Mouse (Mus musculus): ENCODE results near the gene F830045P16Rik. TPM values are rescaled to one million over a fixed set of nuclear protein-coding genes. Genes with fewer than 3 reads are reported as not detected.

Gene F830045P16Rik
- total and polyA plus RNA-seq, 2 experiments from 2014 or later, result not detected

DNA sequence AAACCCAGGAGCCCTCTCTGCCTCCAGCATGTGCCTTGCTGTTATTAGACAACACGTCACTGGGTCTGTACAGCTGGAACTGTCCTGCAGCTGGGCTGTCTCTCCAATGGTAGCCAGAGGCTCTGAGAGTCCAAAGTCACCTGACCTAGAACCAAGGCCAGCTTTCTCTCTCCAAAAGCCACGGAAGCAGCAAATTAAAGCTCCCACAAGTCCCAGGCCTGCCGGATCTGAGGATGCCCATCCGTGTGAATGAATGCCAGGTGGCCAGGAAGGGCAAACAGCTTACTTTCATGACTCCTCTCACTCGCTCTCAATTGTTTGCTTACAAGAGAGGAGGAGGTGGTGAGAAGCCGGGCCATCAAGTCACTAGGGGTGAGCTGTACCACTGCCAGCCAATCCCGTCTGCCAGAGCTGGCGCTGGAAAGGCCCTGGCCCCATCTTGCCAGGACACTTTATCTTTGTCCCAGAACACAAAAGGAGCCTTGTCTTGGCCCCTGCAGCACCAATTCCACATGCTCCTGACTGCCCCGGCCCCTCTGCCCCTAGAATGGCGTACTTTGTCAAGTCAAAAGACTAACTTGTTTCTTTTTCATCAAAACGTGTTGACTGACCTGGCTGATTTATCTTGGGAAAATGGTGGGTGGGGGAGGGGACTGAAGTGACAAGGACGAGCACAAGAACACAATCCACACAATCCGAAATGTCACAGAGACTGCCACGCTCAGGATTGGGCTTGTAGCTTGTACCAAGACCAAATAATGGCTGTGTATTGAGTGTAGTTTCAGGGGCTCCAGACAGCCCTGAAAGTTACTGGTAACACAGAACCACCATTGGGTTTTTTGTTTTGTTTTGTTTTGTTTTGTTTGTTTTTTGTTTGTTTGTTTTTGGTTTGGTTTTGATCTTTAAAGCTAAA is 6.8 kb downstream of the F830045P16Rik start:
- Histone ChIP-seq H3K4me2 (ENCODE audit: low read depth, low read length) (peak overlapping the region; percentile 25; the same call in 1 of the 2 replicates), H3K9ac (replicated peaks; ENCODE audit: low read length) (no peak overlapping the region), H3K4me1 (ENCODE audit: insufficient read depth, low read length) (no peaks in the 10 kb centered on the region), H3K9me3 (ENCODE audit: low read length) (no peaks in the 10 kb centered on the region), H3K36me3 (ENCODE audit: insufficient read depth, low read length) (no peaks in the 10 kb centered on the region), H3K27ac (no peak overlapping the region; the same call in 1 of the 2 replicates), H3K4me3 (ENCODE audit: low read length) (no peak overlapping the region), H3K27me3 (ENCODE audit: insufficient read depth, low read length) (no peaks in the 10 kb centered on the region)
- TF ChIP-seq CTCF (IDR thresholded peaks at IDR 0.05; ENCODE audit: low read depth), result no peak
- ATAC-seq, result peak; percentile 87
- peak; percentile 78 for DNase-seq (ENCODE audit: low spot score)
- 18% methylated on average over 14 of the region's 14 CpGs for WGBS

DNA sequence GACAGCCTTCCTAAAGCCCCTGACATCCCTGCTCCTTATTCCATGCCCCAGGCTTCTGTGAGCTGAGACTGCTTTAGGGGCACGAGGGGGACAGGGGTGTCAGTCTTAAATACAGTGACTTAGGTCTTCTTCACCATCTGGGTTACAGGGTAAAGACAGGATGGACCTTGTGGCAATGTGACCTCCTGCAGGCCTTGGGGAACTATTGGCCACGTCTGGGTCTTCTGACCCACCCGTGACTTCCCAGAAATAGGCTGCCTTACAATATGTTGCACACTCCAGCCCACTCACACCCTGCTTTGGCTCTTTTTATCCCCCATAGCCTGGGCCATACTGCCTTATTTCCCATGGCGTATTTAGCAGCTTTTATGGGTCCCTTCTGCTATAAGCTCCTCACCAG is 8.5 kb downstream of the F830045P16Rik start:
- Histone ChIP-seq H3K36me3 (ENCODE audit: insufficient read depth, low read length) (no peaks in the 10 kb centered on the region), H3K4me1 (ENCODE audit: insufficient read depth, low read length) (no peaks in the 10 kb centered on the region), H3K4me3 (ENCODE audit: low read length) (no peak overlapping the region), H3K4me2 (ENCODE audit: low read depth, low read length) (no peak overlapping the region), H3K9ac (replicated peaks; ENCODE audit: low read length) (no peak overlapping the region), H3K9me3 (ENCODE audit: low read length) (no peaks in the 10 kb centered on the region), H3K27ac (no peak overlapping the region), H3K27me3 (ENCODE audit: insufficient read depth, low read length) (no peaks in the 10 kb centered on the region)
- ATAC-seq (no peak), DNase-seq (ENCODE audit: low spot score) (no peak)
- TF ChIP-seq CTCF (IDR thresholded peaks at IDR 0.05; ENCODE audit: low read depth), result no peak
- 88% methylated on average over 4 of the region's 4 CpGs for whole genome bisulfite sequencing

DNA sequence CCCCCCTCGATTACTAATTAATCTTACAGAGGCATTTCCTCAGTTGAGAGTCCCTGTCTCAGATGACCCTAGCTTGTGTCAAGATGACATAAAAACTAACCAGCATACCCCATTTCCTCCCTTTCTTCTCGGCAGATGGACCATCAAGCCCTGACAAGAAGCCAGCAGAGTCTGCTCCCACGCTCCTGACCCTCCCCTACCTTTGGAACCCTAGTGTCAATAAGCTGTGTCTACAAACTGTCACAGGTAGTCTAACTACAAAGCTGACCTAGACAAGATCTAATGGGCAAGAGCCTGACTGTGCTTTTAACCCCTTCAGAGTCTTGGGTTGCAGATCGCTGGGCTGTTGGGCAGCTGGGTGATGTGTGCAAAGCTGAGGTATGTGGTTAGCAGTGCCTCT is 10.1 kb downstream of the F830045P16Rik start:
- Histone ChIP-seq H3K27ac (no peak overlapping the region), H3K4me3 (ENCODE audit: low read length) (no peak overlapping the region), H3K4me1 (ENCODE audit: insufficient read depth, low read length) (no peaks in the 10 kb centered on the region), H3K9me3 (ENCODE audit: low read length) (no peaks in the 10 kb centered on the region), H3K27me3 (ENCODE audit: insufficient read depth, low read length) (no peaks in the 10 kb centered on the region), H3K9ac (replicated peaks; ENCODE audit: low read length) (no peak overlapping the region), H3K4me2 (ENCODE audit: low read depth, low read length) (no peak overlapping the region), H3K36me3 (ENCODE audit: insufficient read depth, low read length) (no peaks in the 10 kb centered on the region)
- 79% methylated on average over 4 of the region's 4 CpGs for WGBS
- no peak for TF ChIP-seq CTCF (IDR thresholded peaks at IDR 0.05; ENCODE audit: low read depth)
- ATAC-seq, result no peak
- DNase-seq (ENCODE audit: low spot score), result no peak

DNA sequence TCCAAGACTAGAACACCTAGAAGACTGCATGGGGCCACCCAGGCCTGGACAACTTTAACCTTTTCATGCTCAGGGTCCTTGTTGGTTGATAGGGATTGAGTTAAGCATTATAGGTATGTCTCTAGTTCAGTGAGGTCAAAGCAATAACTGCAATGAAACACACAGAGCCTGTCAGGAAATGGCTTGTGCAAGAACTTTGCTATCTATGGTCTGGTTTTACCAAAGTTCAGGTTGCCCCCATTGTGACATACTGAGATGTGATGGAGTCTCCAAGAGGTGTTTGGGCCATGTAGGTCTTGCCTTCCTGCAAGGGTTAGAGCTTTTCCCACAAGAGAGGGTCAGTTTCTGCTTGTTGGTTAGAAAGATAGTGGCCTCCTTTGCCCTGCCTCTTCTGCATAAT is 10.8 kb downstream of the F830045P16Rik start:
- no peaks in the 10 kb centered on the region for H3K4me1 ChIP-seq (ENCODE audit: insufficient read depth, low read length)
- no peak for TF ChIP-seq CTCF (IDR thresholded peaks at IDR 0.05; ENCODE audit: low read depth)
- no peak overlapping the region for H3K27ac ChIP-seq
- H3K36me3 ChIP-seq (ENCODE audit: insufficient read depth, low read length), result no peaks in the 10 kb centered on the region
- no peak overlapping the region for H3K4me3 ChIP-seq (ENCODE audit: low read length)
- H3K4me2 ChIP-seq (ENCODE audit: low read depth, low read length), result no peak overlapping the region
- H3K9ac ChIP-seq (replicated peaks; ENCODE audit: low read length), result no peak overlapping the region
- H3K9me3 ChIP-seq (ENCODE audit: low read length), result no peaks in the 10 kb centered on the region
- no peaks in the 10 kb centered on the region for H3K27me3 ChIP-seq (ENCODE audit: insufficient read depth, low read length)
- DNase-seq (ENCODE audit: low spot score) (no peak), ATAC-seq (no peak)

DNA sequence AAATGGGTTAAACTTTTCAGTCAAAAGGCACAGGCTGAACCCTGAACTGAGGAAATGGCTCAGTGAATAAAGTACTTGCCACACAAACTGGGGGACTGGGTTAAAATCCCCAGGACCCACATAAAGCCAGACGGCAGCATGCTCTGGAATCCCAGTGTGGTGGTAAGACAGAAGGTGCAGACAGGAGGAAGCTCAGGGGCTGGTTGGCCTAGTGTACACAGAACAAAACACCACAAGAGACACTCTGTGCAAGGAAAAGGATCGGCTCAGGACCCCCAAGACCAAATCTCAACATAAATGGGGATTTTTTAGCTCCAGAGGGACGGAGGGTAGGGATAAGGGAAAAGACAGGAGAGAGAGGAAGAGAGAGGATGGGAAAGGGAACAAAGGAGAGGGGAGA is 17.9 kb downstream of the F830045P16Rik start:
- Histone ChIP-seq H3K27ac (no peak overlapping the region), H3K27me3 (ENCODE audit: insufficient read depth, low read length) (no peaks in the 10 kb centered on the region), H3K9me3 (ENCODE audit: low read length) (no peaks in the 10 kb centered on the region), H3K4me1 (ENCODE audit: insufficient read depth, low read length) (peaks cover 5% of the 10 kb centered on the region; the same call in 1 of the 2 replicates), H3K36me3 (ENCODE audit: insufficient read depth, low read length) (no peaks in the 10 kb centered on the region), H3K4me3 (ENCODE audit: low read length) (no peak overlapping the region), H3K4me2 (ENCODE audit: low read depth, low read length) (no peak overlapping the region), H3K9ac (replicated peaks; ENCODE audit: low read length) (no peak overlapping the region)
- 65% methylated on average over 3 of the region's 3 CpGs for WGBS
- no peak for ATAC-seq
- no peak for TF ChIP-seq CTCF (IDR thresholded peaks at IDR 0.05; ENCODE audit: low read depth)
- no peak for DNase-seq (ENCODE audit: low spot score)

DNA sequence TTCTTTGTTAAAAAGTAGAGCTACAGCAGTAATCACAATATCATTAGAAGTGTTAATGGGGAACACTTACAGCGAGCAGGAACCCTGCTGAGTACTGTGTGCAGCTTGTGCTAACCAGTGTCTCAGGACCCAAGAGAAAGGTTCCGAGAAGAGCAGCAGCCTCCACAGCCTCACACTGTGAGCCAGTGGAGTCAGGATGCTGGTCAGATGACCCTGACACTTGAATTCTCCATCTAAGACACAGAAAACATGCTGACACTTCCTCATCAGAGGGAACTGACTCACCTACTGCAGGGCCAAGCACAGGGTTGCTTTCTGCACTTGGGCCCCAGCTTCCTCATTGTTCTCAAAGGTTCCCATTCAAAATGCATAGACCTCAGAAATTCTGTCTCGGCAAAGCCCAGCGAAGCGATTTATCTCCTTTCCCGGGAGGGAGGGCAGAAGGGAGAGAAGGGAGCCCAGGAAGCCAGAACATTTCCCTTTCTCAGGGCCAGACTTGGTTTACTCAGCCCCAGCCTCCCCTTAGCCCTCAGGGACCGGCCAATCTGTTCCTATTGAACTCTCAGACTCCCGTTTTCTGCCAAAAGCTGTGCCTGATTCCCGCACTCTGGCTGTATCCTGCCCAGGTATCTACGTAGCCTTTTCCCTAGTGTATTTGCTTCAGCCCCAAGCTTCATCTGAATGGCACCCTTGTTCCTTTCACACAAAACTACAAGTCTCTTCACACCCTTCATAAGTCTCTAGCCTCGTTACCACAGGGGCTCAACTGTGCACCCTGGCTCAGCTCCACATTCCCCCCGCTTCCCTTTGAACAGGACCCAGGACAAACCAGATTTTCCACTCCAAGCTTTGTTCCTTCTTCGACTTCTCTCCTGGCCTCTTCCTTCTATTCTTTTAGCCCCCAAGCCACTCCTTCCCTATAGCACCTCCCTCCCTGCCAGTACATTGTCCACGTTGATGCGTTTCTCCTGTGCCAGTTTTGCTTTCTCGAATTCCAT is 21.2 kb downstream of the F830045P16Rik start:
- Histone ChIP-seq H3K4me1 (ENCODE audit: insufficient read depth, low read length) (peaks cover 5% of the 10 kb centered on the region; the same call in 1 of the 2 replicates), H3K9ac (replicated peaks; ENCODE audit: low read length) (no peak overlapping the region), H3K27me3 (ENCODE audit: insufficient read depth, low read length) (no peaks in the 10 kb centered on the region), H3K4me2 (ENCODE audit: low read depth, low read length) (no peak overlapping the region), H3K4me3 (ENCODE audit: low read length) (no peak overlapping the region), H3K36me3 (ENCODE audit: insufficient read depth, low read length) (no peaks in the 10 kb centered on the region), H3K9me3 (ENCODE audit: low read length) (no peaks in the 10 kb centered on the region), H3K27ac (peak overlapping the region; percentile 60)
- ATAC-seq, result no peak
- TF ChIP-seq CTCF (IDR thresholded peaks at IDR 0.05; ENCODE audit: low read depth), result no peak
- 33% methylated on average over 16 of the region's 16 CpGs for WGBS
- no peak for DNase-seq (ENCODE audit: low spot score)
